Mouse (Mus musculus): ENCODE data around the gene Prl2c3. TPM values are rescaled to one million over a fixed set of nuclear protein-coding genes. Genes with fewer than 3 reads are reported as not detected.
"Not testable (repeated sequence)": the region's sequence is repeated elsewhere in the genome, so short reads cannot be mapped to it uniquely, and the experiment has no call there.

Gene Prl2c3
- not detected in 2 replicates for polyA plus RNA-seq (2014; fragmentation: Nextera tagmentation; extraction: Ambion mirVana)

GRCm38 (mm10) chr13:12799979-12800378 is at the start of gene Prl2c3:
Prl2c3 (minus strand) TSS chr13:12800079.
- H3K9me3 ChIP-seq (ENCODE audit: control insufficient read depth, low read length); H3K36me3 ChIP-seq (ENCODE audit: control insufficient read depth, insufficient read depth, low read length); H3K4me1 ChIP-seq (replicated peaks; ENCODE audit: control insufficient read depth, insufficient read depth, low read length); H3K27ac ChIP-seq (ENCODE audit: low read depth, low read length); H3K9ac ChIP-seq (ENCODE audit: low read depth, low read length); DNase-seq (ENCODE audit: low spot score); H3K4me2 ChIP-seq; H3K27me3 ChIP-seq (replicated peaks; ENCODE audit: control insufficient read depth, insufficient read depth, low read length); H3K4me3 ChIP-seq (ENCODE audit: low read depth, low read length); ATAC-seq (replicated peaks; ENCODE audit: low FRiP score): not testable (repeated sequence)
- 67% methylated on average over 3 of the region's 3 CpGs for WGBS

- peak; percentile 53 for ATAC-seq (replicated peaks; ENCODE audit: low FRiP score)
- H3K36me3 ChIP-seq (ENCODE audit: control insufficient read depth, insufficient read depth, low read length); DNase-seq (ENCODE audit: low spot score); H3K9ac ChIP-seq (ENCODE audit: low read depth, low read length); H3K4me1 ChIP-seq (replicated peaks; ENCODE audit: control insufficient read depth, insufficient read depth, low read length); H3K4me3 ChIP-seq (ENCODE audit: low read depth, low read length); H3K4me2 ChIP-seq; H3K27me3 ChIP-seq (replicated peaks; ENCODE audit: control insufficient read depth, insufficient read depth, low read length); H3K27ac ChIP-seq (ENCODE audit: low read depth, low read length); H3K9me3 ChIP-seq (ENCODE audit: control insufficient read depth, low read length): not testable (repeated sequence)
- 64% methylated on average over 4 of the region's 4 CpGs for WGBS
Observed at GRCm38 (mm10) chr13:12848254-12848653, 48.4 kb upstream of the Prl2c3 start.

- ATAC-seq (replicated peaks; ENCODE audit: low FRiP score); H3K9me3 ChIP-seq (ENCODE audit: control insufficient read depth, low read length); H3K27ac ChIP-seq (ENCODE audit: low read depth, low read length); DNase-seq (ENCODE audit: low spot score); H3K4me1 ChIP-seq (replicated peaks; ENCODE audit: control insufficient read depth, insufficient read depth, low read length); H3K27me3 ChIP-seq (replicated peaks; ENCODE audit: control insufficient read depth, insufficient read depth, low read length); H3K4me3 ChIP-seq (ENCODE audit: low read depth, low read length); H3K36me3 ChIP-seq (ENCODE audit: control insufficient read depth, insufficient read depth, low read length); H3K4me2 ChIP-seq; H3K9ac ChIP-seq (ENCODE audit: low read depth, low read length): not testable (repeated sequence)
- WGBS, result 84% methylated on average over 1 of the region's 1 CpGs
Observed at GRCm38 (mm10) chr13:12844701-12845100, 44.8 kb upstream of the Prl2c3 start.

GRCm38 (mm10) chr13:12837546-12837945 is 37.7 kb upstream of the Prl2c3 start:
- not testable (repeated sequence) for H3K4me3 ChIP-seq (ENCODE audit: low read depth, low read length); H3K27ac ChIP-seq (ENCODE audit: low read depth, low read length); H3K27me3 ChIP-seq (replicated peaks; ENCODE audit: control insufficient read depth, insufficient read depth, low read length); H3K36me3 ChIP-seq (ENCODE audit: control insufficient read depth, insufficient read depth, low read length); DNase-seq (ENCODE audit: low spot score); H3K9ac ChIP-seq (ENCODE audit: low read depth, low read length); H3K4me1 ChIP-seq (replicated peaks; ENCODE audit: control insufficient read depth, insufficient read depth, low read length); H3K9me3 ChIP-seq (ENCODE audit: control insufficient read depth, low read length); H3K4me2 ChIP-seq; ATAC-seq (replicated peaks; ENCODE audit: low FRiP score)
- WGBS, result 59% methylated on average over 2 of the region's 2 CpGs

GRCm38 (mm10) chr13:12831769-12832168 is 31.9 kb upstream of the Prl2c3 start:
- ATAC-seq (replicated peaks; ENCODE audit: low FRiP score) (no peak), DNase-seq (ENCODE audit: low spot score) (no peak)
- Histone ChIP-seq H3K4me2 (no peak overlapping the region), H3K4me1 (replicated peaks; ENCODE audit: control insufficient read depth, insufficient read depth, low read length) (no peaks in the 10 kb centered on the region), H3K27me3 (replicated peaks; ENCODE audit: control insufficient read depth, insufficient read depth, low read length) (no peaks in the 10 kb centered on the region), H3K4me3 (ENCODE audit: low read depth, low read length) (no peak overlapping the region), H3K9me3 (ENCODE audit: control insufficient read depth, low read length) (peaks cover 19% of the 10 kb centered on the region), H3K27ac (ENCODE audit: low read depth, low read length) (no peak overlapping the region), H3K36me3 (ENCODE audit: control insufficient read depth, insufficient read depth, low read length) (no peaks in the 10 kb centered on the region), H3K9ac (ENCODE audit: low read depth, low read length) (no peak overlapping the region)
- WGBS, result 67% methylated on average over 2 of the region's 2 CpGs

GRCm38 (mm10) chr13:12829031-12829430 is 29.2 kb upstream of the Prl2c3 start:
- no peak overlapping the region for H3K27ac ChIP-seq (ENCODE audit: low read depth, low read length)
- no peak overlapping the region for H3K4me2 ChIP-seq
- peaks cover 22% of the 10 kb centered on the region for H3K9me3 ChIP-seq (ENCODE audit: control insufficient read depth, low read length)
- DNase-seq (ENCODE audit: low spot score), result no peak
- ATAC-seq (replicated peaks; ENCODE audit: low FRiP score), result no peak
- no peaks in the 10 kb centered on the region for H3K36me3 ChIP-seq (ENCODE audit: control insufficient read depth, insufficient read depth, low read length)
- no peaks in the 10 kb centered on the region for H3K27me3 ChIP-seq (replicated peaks; ENCODE audit: control insufficient read depth, insufficient read depth, low read length)
- H3K4me1 ChIP-seq (replicated peaks; ENCODE audit: control insufficient read depth, insufficient read depth, low read length), result no peaks in the 10 kb centered on the region
- WGBS, result 81% methylated on average over 5 of the region's 5 CpGs
- H3K4me3 ChIP-seq (ENCODE audit: low read depth, low read length), result no peak overlapping the region
- H3K9ac ChIP-seq (ENCODE audit: low read depth, low read length), result no peak overlapping the region

- H3K4me3 ChIP-seq (ENCODE audit: low read depth, low read length); H3K27ac ChIP-seq (ENCODE audit: low read depth, low read length); H3K36me3 ChIP-seq (ENCODE audit: control insufficient read depth, insufficient read depth, low read length); H3K9ac ChIP-seq (ENCODE audit: low read depth, low read length); DNase-seq (ENCODE audit: low spot score); H3K4me2 ChIP-seq; H3K4me1 ChIP-seq (replicated peaks; ENCODE audit: control insufficient read depth, insufficient read depth, low read length); H3K27me3 ChIP-seq (replicated peaks; ENCODE audit: control insufficient read depth, insufficient read depth, low read length): not testable (repeated sequence)
- 60% methylated on average over 4 of the region's 4 CpGs for WGBS
- peak; percentile 54 for ATAC-seq (replicated peaks; ENCODE audit: low FRiP score)
- H3K9me3 ChIP-seq (ENCODE audit: control insufficient read depth, low read length), result peaks cover 14% of the 10 kb centered on the region
Observed at GRCm38 (mm10) chr13:12824500-12825176, 24.8 kb upstream of the Prl2c3 start.

- not testable (repeated sequence) for H3K4me1 ChIP-seq (replicated peaks; ENCODE audit: control insufficient read depth, insufficient read depth, low read length); H3K27ac ChIP-seq (ENCODE audit: low read depth, low read length); H3K27me3 ChIP-seq (replicated peaks; ENCODE audit: control insufficient read depth, insufficient read depth, low read length); H3K9ac ChIP-seq (ENCODE audit: low read depth, low read length); H3K9me3 ChIP-seq (ENCODE audit: control insufficient read depth, low read length); DNase-seq (ENCODE audit: low spot score); ATAC-seq (replicated peaks; ENCODE audit: low FRiP score); H3K4me2 ChIP-seq; H3K36me3 ChIP-seq (ENCODE audit: control insufficient read depth, insufficient read depth, low read length); H3K4me3 ChIP-seq (ENCODE audit: low read depth, low read length)
- WGBS, result 73% methylated on average over 5 of the region's 5 CpGs
Observed at GRCm38 (mm10) chr13:12813734-12814424, 14.0 kb upstream of the Prl2c3 start.

GRCm38 (mm10) chr13:12809591-12809990 is 9.7 kb upstream of the Prl2c3 start:
- no peaks in the 10 kb centered on the region for H3K36me3 ChIP-seq (ENCODE audit: control insufficient read depth, insufficient read depth, low read length)
- H3K9me3 ChIP-seq (ENCODE audit: control insufficient read depth, low read length), result peaks cover 7% of the 10 kb centered on the region; the same call in 1 of the 2 replicates
- DNase-seq (ENCODE audit: low spot score) (no peak), ATAC-seq (replicated peaks; ENCODE audit: low FRiP score) (no peak)
- H3K27me3 ChIP-seq (replicated peaks; ENCODE audit: control insufficient read depth, insufficient read depth, low read length), result no peaks in the 10 kb centered on the region
- H3K4me1 ChIP-seq (replicated peaks; ENCODE audit: control insufficient read depth, insufficient read depth, low read length), result no peaks in the 10 kb centered on the region
- no peak overlapping the region for H3K27ac ChIP-seq (ENCODE audit: low read depth, low read length)
- whole genome bisulfite sequencing, result 54% methylated on average over 2 of the region's 2 CpGs
- no peak overlapping the region for H3K4me3 ChIP-seq (ENCODE audit: low read depth, low read length)
- H3K4me2 ChIP-seq, result no peak overlapping the region
- no peak overlapping the region for H3K9ac ChIP-seq (ENCODE audit: low read depth, low read length)
